Mouse (Mus musculus) T-helper 1 cell (primary cell): ENCODE measurements around the gene Ugp2.
"Not testable (repeated sequence)": the region's sequence is repeated elsewhere in the genome, so short reads cannot be mapped to it uniquely, and the experiment has no call there.

Source experiments
- in situ Hi-C: fragments of 300-600 bp; cut with MboI, MseI; formaldehyde crosslinking; loops from one replicate; pipeline ENCODE4 v1.15.1; 2025; ENCODE audit warnings: high pct_unique_total_duplicates

Gene Ugp2

DNA sequence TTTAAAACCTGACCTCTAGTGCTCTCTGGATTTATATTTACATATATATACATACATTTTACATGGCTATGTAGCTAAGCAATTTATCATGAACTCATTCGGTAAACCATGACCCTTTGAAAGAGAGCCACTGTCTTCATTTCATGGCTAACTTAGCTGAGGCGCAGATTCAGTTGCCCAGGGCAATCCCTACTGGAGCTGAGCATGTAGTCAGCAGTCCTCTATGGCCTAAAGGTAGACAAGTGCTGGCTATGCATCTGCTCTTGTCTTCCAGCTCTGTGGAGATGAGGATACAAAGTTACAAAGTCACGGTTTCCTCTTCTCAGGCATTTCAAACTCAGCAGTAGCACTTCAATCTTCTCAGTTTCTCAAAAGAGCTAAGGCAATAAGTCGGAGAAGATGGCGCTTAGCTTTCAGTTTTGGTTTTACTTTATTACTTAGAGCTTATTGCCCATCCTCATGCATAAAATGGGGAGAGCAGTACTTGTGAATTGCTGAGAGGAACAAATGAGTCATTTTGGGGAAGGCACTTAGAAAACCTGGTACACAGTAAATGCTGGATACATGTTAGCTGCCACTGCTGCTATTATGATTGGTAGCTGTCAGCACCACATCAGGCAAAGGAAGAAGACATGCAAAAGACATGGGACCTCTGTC lies 38.2 kb downstream of the Ugp2 start:
- in situ Hi-C loops = no loop called here

- in situ Hi-C loops = no loop called here
Observed at GRCm38 (mm10) chr11:21328141-21328540, 42.9 kb downstream of the Ugp2 start.

DNA sequence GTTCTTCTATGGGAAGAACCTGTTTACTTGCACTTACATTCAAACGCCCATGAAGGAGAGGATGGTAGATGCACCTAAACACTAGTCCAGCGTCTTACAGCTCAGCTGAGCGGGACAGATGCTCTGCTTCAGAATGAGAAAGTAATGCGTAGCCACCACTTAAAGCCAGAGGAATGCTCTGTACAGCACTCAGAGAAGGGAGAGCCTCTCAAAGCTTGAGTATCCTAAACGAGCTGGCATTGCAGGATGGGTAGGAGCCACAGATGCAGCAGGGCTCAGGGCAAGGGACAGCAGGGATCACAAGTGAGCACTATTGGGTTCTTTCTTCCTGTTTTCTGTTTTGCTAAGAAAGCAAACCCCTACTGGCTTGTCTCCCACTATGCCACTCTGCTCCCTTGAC lies 43.5 kb downstream of the Ugp2 start:
- in situ Hi-C loops = no loop called here

- in situ Hi-C loops = no loop called here
Observed at GRCm38 (mm10) chr11:21326770-21327169, 44.2 kb downstream of the Ugp2 start.

DNA sequence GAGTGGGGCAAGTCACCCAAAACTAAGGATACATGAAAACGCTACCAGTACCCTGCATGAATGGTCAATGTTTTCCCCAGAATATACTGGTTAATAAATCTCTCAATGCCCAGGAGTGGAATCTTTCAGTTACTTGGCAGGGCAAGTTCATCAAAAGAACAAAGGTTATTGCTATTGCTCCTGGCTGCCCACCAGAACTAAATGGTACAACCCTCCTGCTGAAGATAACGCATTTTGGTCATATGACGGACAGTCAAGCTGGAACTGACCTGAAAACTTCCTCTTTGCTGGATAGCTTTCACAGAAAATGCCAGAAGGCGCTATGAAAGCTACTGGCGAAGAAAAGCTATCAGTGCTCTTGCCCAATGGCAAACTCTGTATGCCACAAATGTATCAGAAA lies 45.2 kb downstream of the Ugp2 start:
- in situ Hi-C loops = no loop called here

DNA sequence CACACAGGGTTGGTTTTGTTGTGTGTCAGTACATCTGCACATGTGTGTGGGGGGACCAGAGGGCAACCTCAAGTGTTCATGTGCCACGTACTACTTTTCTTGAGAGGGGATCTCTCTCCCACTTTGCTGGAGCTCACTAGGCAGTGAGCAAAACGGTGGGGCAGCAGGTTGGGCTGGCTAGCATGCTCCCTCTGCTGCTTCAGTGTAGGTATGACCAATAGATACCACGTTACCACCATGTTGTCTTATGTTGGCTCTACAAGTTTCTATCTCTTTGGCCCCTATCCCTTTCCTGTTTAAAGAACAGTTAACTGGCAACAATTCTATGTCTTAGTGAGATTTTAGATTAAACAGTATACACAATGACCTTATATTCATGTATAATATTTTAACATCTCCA lies 48.7 kb downstream of the Ugp2 start:
- in situ Hi-C loops = no loop called here

GRCm38 (mm10) chr11:21321577-21321976 lies 49.4 kb downstream of the Ugp2 start:
- in situ Hi-C loops = no loop called here

DNA sequence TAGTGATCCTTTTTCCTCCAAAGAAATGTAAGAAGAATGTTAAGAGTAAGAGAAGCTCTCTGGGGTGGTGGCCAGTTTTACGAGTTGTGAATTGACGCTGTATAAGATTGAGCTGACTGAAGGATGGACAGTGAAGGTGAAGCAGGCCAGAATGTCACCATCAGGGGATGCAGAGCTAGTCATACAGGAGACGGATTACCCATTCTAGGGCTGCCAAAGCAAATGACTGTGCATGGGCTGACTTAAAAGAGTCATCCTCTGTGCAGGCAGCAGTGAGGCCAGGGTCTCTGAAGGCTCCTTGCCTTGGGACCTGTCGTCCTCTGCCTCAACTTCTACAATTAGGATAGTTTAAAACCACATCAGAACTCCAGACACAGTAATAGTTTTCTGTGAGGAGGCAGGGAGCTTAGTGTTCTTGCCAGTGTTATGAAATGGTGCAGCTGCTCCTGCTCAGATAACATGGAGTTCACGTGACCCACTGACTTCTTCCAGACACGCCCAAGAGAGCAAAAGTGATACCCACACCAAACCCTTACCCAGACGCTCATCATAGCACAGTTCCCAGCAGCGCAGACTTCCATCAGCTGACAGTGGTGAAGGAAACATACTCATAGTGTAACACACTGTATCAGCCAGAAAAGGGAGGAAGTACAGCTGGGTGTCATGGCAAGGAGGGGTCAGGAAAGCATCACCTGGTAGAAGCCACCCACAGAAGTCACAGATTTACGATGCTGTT lies 56.9 kb downstream of the Ugp2 start:
- in situ Hi-C loops = no loop called here

DNA sequence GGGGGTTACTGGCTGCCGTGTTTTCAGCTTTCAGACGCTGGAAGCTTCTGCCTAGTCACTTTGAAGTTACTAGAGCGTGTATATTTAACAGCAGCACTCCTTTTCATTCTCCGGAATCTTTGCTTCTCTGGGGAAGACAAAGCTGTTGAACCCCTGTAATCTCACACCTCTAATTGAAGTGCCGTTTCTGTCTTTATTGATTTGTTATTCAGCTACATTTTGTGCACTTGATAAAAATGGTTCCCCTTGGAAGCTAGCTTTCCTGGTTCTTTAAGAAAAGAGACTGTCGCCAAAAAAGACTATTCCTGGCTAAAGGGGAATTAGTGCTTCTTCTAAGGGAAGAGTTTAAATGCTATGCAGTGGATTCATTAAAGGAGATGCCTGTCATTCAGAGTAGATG lies 61.5 kb downstream of the Ugp2 start:
- in situ Hi-C loops = loop anchor here (5.0 kb wide), 1 partner anchor 143 kb away; no protein-coding TSS in a partner anchor

- in situ Hi-C loops = loop anchor here (5.0 kb wide), 1 partner anchor 144 kb away; no protein-coding TSS in a partner anchor
Observed at GRCm38 (mm10) chr11:21308119-21308518, 62.9 kb downstream of the Ugp2 start.

GRCm38 (mm10) chr11:21307078-21307668 lies 63.8 kb downstream of the Ugp2 start:
- in situ Hi-C loops = loop anchor here (5.0 kb wide), 1 partner anchor 145 kb away; no protein-coding TSS in a partner anchor

GRCm38 (mm10) chr11:21303619-21304018 lies 67.4 kb downstream of the Ugp2 start:
- in situ Hi-C loops = no loop called here

- in situ Hi-C loops = no loop called here
Observed at GRCm38 (mm10) chr11:21295486-21295885, 75.5 kb downstream of the Ugp2 start.

- in situ Hi-C loops = not testable (repeated sequence)
Observed at GRCm38 (mm10) chr11:21288153-21288552, 82.8 kb downstream of the Ugp2 start.

GRCm38 (mm10) chr11:21286391-21286790 lies 84.6 kb downstream of the Ugp2 start:
- in situ Hi-C loops = no loop called here

- in situ Hi-C loops = no loop called here
Observed at GRCm38 (mm10) chr11:21276151-21276550, 94.8 kb downstream of the Ugp2 start.
